Mouse (Mus musculus) heart, adult 8-10 months (tissue): ENCODE results near the gene Cyp26b1. TPM values are rescaled to one million over a fixed set of nuclear protein-coding genes. Genes with fewer than 3 reads are reported as not detected.

ENCODE experiments used
- DNase-seq: peaks from one replicate; pipeline ENCODE4 v3.0.0; 2022; ENCODE audit warnings: low spot score
- total RNA-seq, 4 experiments: library from RNA; stranded (reverse); gene quantifications; 2 replicates each; pipeline ENCODE4 v1.2.4; 2022

Cyp26b1 gene
- total RNA-seq, 4 experiments from 2014 or later, result 3.0 to 20.4 (median 14.1) TPM

GRCm38 (mm10) chr6:84587471-84588101 is 6.1 kb downstream of the Cyp26b1 start:
- peak; percentile 36 for DNase-seq

- DNase-seq, result no peak
Observed at GRCm38 (mm10) chr6:84586551-84587200, 7.0 kb downstream of the Cyp26b1 start.

GRCm38 (mm10) chr6:84585686-84586300 is 7.9 kb downstream of the Cyp26b1 start:
- peak; percentile 16 for DNase-seq

GRCm38 (mm10) chr6:84584783-84585685 is 8.7 kb downstream of the Cyp26b1 start:
- DNase-seq, result peak; percentile 79

GRCm38 (mm10) chr6:84583841-84584782 is 9.6 kb downstream of the Cyp26b1 start:
- DNase-seq, result peak; percentile 16

GRCm38 (mm10) chr6:84583371-84583770 is 10.3 kb downstream of the Cyp26b1 start:
- peak; percentile 77 for DNase-seq

- DNase-seq, result no peak
Observed at GRCm38 (mm10) chr6:84582826-84583225, 10.9 kb downstream of the Cyp26b1 start.

- DNase-seq, result no peak
Observed at GRCm38 (mm10) chr6:84581833-84582445, 11.8 kb downstream of the Cyp26b1 start.

- DNase-seq, result no peak
Observed at GRCm38 (mm10) chr6:84580979-84581832, 12.5 kb downstream of the Cyp26b1 start.

- DNase-seq, result no peak
Observed at GRCm38 (mm10) chr6:84579508-84579907, 14.2 kb downstream of the Cyp26b1 start.

- DNase-seq, result no peak
Observed at GRCm38 (mm10) chr6:84578928-84579327, 14.8 kb downstream of the Cyp26b1 start.

- DNase-seq, result no peak
Observed at GRCm38 (mm10) chr6:84577898-84578297, 15.8 kb downstream of the Cyp26b1 start.

GRCm38 (mm10) chr6:84573905-84574660 is 19.6 kb downstream of the Cyp26b1 start:
- DNase-seq, result no peak

GRCm38 (mm10) chr6:84570039-84570438 is 23.7 kb downstream of the Cyp26b1 start:
- DNase-seq, result no peak

- no peak for DNase-seq
Observed at GRCm38 (mm10) chr6:84569590-84569989, 24.1 kb downstream of the Cyp26b1 start.

GRCm38 (mm10) chr6:84568880-84569279 is 24.8 kb downstream of the Cyp26b1 start:
- no peak for DNase-seq

GRCm38 (mm10) chr6:84567696-84568095 is 26.0 kb downstream of the Cyp26b1 start:
- no peak for DNase-seq

- no peak for DNase-seq
Observed at GRCm38 (mm10) chr6:84566825-84567224, 26.9 kb downstream of the Cyp26b1 start.

- no peak for DNase-seq
Observed at GRCm38 (mm10) chr6:84565245-84565644, 28.5 kb downstream of the Cyp26b1 start.
